Mouse (Mus musculus): ENCODE measurements at regions not wholly inside any gene's neighbourhood (a gene's known extent, or its start where the extent isn't known, plus 50 kb on each side); places are given as distances from the start of the nearest gene placed in this dataset.
A peak's percentile ranks its signal among the peaks of the same experiment; 100 is the strongest.

DNA sequence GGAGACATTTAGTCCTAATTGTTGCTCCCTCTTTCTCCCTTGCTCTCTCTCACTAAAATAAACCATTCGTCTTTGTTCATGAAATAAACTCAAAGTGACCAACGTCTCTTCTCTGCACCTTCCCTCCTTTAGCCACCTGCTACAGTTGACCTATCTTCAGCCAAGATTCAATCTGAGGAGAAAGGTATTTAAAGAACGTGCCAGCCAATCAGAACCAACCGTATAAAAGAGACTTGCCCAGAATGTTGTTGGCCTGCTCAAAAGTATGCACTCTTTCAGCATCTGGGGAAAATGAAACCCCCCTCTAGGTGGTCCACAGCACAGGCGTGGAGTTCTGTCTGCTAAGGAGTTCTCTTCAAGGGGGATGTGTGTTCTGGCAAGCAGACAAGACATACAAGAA lies 60.0 kb upstream of the Fer start:
- DNase-seq: no peak

GRCm38 (mm10) chr17:63803599-63803998 lies 59.3 kb upstream of the Fer start:
- DNase-seq: peak; percentile 80

- no peak for DNase-seq
Measured at GRCm38 (mm10) chr17:63804416-63804815, 58.4 kb upstream of the Fer start.

DNA sequence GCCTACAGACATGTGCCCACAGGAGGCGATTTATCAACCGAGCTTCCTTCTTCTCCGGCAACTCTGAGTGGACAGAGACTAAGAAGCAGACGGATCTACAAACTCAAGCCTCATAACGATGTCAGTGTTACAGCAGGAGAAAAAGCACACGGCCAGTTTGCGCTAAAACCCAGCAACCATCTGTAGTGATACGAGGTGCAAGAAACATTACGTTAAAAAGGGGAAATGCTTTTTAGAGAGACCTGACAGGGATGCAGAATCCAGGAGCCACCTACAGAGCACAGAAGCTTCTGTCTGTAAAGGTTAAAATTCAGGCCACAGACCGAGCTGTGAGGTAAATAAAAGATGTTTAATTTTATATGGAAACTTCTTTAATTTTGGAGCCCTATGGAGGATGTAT lies 56.5 kb upstream of the Fer start:
- no peak for DNase-seq

GRCm38 (mm10) chr17:63807590-63808228 lies 55.2 kb upstream of the Fer start:
- DNase-seq: no peak

DNA sequence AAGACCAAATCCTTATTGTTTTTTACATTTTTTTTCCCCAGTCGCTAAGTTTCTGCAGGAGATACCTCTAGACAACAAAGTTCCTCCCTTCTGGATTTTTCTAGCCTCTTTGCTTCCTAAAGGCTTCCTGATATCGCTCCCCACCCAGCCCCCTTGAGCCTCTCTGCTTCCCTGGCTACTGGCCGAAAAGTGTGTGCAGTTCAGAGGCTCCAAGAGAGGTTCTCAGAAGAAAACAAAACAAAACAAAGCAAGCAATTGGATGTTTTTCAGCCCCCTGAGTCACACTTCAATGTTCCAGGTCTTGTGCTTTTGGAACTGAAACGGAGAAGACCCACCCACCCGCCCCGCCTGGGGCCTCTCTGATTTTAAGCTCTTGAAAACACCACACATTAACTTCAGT lies 54.1 kb upstream of the Fer start:
- DNase-seq: no peak

- no peak for DNase-seq
Measured at GRCm38 (mm10) chr17:63811246-63811785, 51.5 kb upstream of the Fer start.

DNA sequence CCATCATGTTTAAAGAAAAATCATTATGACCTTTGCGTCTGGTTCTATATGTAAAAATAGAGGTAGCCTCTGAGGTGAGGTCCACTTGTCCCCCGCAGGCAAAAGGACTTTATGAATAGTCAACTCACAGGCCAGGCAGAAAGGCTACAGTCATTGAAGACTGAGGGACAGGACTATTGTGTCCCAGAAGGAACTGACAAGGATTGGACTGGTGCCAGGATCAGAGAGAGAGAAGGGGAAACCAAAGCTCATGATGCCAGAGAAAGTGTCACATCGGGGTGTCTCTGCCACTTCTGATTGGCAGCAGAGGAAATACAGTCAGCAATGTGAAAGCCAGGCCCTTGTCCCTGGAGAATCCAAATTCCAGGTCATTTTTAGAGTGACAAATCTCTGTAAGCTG lies 50.3 kb upstream of the Fer start:
- no peak for DNase-seq
